Mouse (Mus musculus) forebrain, embryonic 10.5 days (tissue): ENCODE results near the gene Pramel6. TPM values are rescaled to one million over a fixed set of nuclear protein-coding genes. Genes with fewer than 3 reads are reported as not detected.

ENCODE experiments used
- DNase-seq: peaks from one replicate; pipeline ENCODE4 v3.0.0-alpha.2; 2017; ENCODE audit warnings: low spot score; ENCODE audit errors: extremely low spot score
- H3K27ac ChIP-seq: fragments of 300-500 bp; sonication (generic); 2 replicates; pipeline ENCODE4 v1.5.1; 2016; ENCODE audit warnings: mild to moderate bottlenecking
- H3K27me3 ChIP-seq: fragments of 300-500 bp; sonication (generic); 2 replicates; pipeline ENCODE4 v1.6.1; 2016; ENCODE audit warnings: mild to moderate bottlenecking; ENCODE audit not compliant: poor library complexity, severe bottlenecking
- H3K36me3 ChIP-seq: fragments of 300-500 bp; sonication (generic); replicated peaks from 2 replicates; pipeline ENCODE4 v1.6.1; 2016; ENCODE audit warnings: mild to moderate bottlenecking, moderate library complexity
- H3K4me1 ChIP-seq: fragments of 300-500 bp; sonication (generic); 2 replicates; pipeline ENCODE4 v1.6.1; 2016
- H3K4me3 ChIP-seq: fragments of 300-500 bp; sonication (generic); 2 replicates; pipeline ENCODE4 v1.5.1; 2016; ENCODE audit warnings: mild to moderate bottlenecking, moderate library complexity
- H3K9me3 ChIP-seq: fragments of 300-500 bp; sonication (generic); 2 replicates; pipeline ENCODE4 v1.6.1; 2016; ENCODE audit warnings: mild to moderate bottlenecking, moderate library complexity
- WGBS: fragments of 180-500 bp; shearing (Covaris S2); methylation state at CpG from one replicate; pipeline ENCODE4 v1.1.7; 2016; 5-methylcytosine and 5-hydroxymethylcytosine counted together
- polyA plus RNA-seq: library from polyadenylated mRNA; unstranded; fragments of >200 nt; fragmentation: Nextera tagmentation; extraction: Ambion mirVana; gene quantifications from 2 replicates; pipeline ENCODE4 v1.2.1, GENCODE M21; 2016

The Pramel6 gene
- polyA plus RNA-seq, 1 experiment from 2014 or later: not detected

- DNase-seq: no peak
- Histone ChIP-seq H3K27ac (no peak within 1 kb of the TSS), H3K9me3 (no peaks in the 10 kb centered on the region), H3K4me3 (no peak within 1 kb of the TSS), H3K4me1 (no peaks in the 10 kb centered on the region), H3K27me3 (no peaks in the 10 kb centered on the region), H3K36me3 (no peaks in the 10 kb centered on the region)
- 92% methylated on average over 1 of the region's 1 CpGs for WGBS
These were observed 39.1 kb downstream of the Pramel6 start, which contains the start of gene Olfr1128 for GRCm38 (mm10) chr2:87545442-87545841. Gene Olfr1128, minus strand, starts transcription at chr2:87545542.

Other genes starting within 250 kb of the Pramel6 start
- not detected in 2 replicates for gene Olfr1116, start 239.0 kb upstream of the Pramel6 start, polyA plus RNA-seq
- not detected in 2 replicates for gene Olfr1118, start 199.0 kb upstream of the Pramel6 start, polyA plus RNA-seq
- not detected in 2 replicates for gene Olfr1120, start 151.8 kb upstream of the Pramel6 start, polyA plus RNA-seq
- not detected in 2 replicates for gene Olfr1121, start 136.7 kb upstream of the Pramel6 start, polyA plus RNA-seq
- gene Olfr1122, start 120.7 kb upstream of the Pramel6 start, polyA plus RNA-seq: not detected in 2 replicates
- gene Olfr1123, start 89.9 kb upstream of the Pramel6 start, polyA plus RNA-seq: not detected in 2 replicates
- gene Olfr1124, start 76.3 kb upstream of the Pramel6 start, polyA plus RNA-seq: 0.07 TPM in 1 of 2 replicates, not detected in the other
- gene Olfr1126, start 52.6 kb upstream of the Pramel6 start, polyA plus RNA-seq: not detected in 2 replicates
- not detected in 2 replicates for gene Pramel7, start 9.5 kb upstream of the Pramel6 start, polyA plus RNA-seq
- gene Olfr153, start 25.2 kb downstream of the Pramel6 start, polyA plus RNA-seq: not detected in 2 replicates
- gene Olfr1128, start 39.0 kb downstream of the Pramel6 start, polyA plus RNA-seq: not detected in 2 replicates
- gene Olfr1129, start 67.3 kb downstream of the Pramel6 start, polyA plus RNA-seq: not detected in 2 replicates
- not detected in 2 replicates for gene Olfr1130, start 99.6 kb downstream of the Pramel6 start, polyA plus RNA-seq
- not detected in 2 replicates for gene Olfr1131, start 120.5 kb downstream of the Pramel6 start, polyA plus RNA-seq
- gene Olfr1132, start 131.0 kb downstream of the Pramel6 start, polyA plus RNA-seq: not detected in 2 replicates
- not detected in 2 replicates for gene Olfr1133, start 140.8 kb downstream of the Pramel6 start, polyA plus RNA-seq
- gene Olfr1134, start 151.9 kb downstream of the Pramel6 start, polyA plus RNA-seq: not detected in 2 replicates
- gene Olfr1135, start 167.1 kb downstream of the Pramel6 start, polyA plus RNA-seq: not detected in 2 replicates
- not detected in 2 replicates for gene Olfr1136, start 187.4 kb downstream of the Pramel6 start, polyA plus RNA-seq
- gene Olfr1137, start 206.6 kb downstream of the Pramel6 start, polyA plus RNA-seq: not detected in 2 replicates
- gene Olfr1138, start 233.4 kb downstream of the Pramel6 start, polyA plus RNA-seq: not detected in 2 replicates
- not detected in 2 replicates for gene Olfr1140, start 237.2 kb downstream of the Pramel6 start, polyA plus RNA-seq
- not detected in 2 replicates for gene Olfr1141, start 247.4 kb downstream of the Pramel6 start, polyA plus RNA-seq